Mouse (Mus musculus): ENCODE results near the gene Stxbp6. TPM values are rescaled to one million over a fixed set of nuclear protein-coding genes. Genes with fewer than 3 reads are reported as not detected.
A peak's percentile ranks its signal among the peaks of the same experiment; 100 is the strongest.

The Stxbp6 gene
- total and polyA plus RNA-seq, 2 experiments from 2014 or later = 18.6 to 19.3 TPM

DNA sequence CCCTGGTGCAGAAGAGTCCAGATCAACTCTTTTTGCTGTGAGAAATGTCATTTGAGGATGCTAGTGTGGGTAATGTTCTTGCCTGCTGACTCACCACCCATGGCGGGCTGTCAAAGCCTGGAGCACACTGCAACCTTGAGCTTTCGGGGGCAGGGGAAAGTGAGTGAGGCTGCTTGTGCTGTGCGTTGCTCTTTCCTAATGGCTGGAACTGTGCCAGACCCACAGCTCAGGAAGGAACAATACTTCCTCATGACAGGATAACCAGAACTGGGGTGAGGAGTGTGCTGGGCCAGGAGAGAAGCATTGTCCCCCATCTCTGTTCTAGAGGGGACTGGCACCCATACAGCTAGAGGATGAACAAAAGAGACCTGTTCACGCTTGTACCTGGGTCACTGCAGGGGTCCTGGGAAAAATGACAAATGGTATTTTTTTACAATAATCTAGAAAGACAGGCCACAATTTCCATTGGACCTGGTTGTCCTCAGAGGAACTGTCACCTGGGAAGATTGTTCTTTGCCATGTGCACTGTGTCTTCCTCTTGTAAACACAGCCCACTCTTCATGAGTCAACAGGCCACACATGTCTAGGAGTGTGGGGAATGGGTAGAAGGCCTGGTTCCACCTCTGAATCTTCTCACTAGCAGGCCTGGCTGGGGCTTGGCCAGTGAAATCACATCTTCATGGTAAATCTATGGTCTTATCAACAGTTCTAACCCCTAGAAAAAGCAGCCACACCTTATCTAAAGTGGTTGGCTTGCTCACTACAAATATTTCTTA, 216.2 kb downstream of the Stxbp6 start:
- no peaks in the 10 kb centered on the region for H3K9me3 ChIP-seq (ENCODE audit: low read length)
- WGBS = 34% methylated on average over 4 of the region's 4 CpGs
- H3K9ac ChIP-seq (replicated peaks; ENCODE audit: low read length) = no peak overlapping the region
- no peaks in the 10 kb centered on the region for H3K36me3 ChIP-seq (ENCODE audit: insufficient read depth, low read length)
- DNase-seq (ENCODE audit: low spot score) (peak; percentile 47), ATAC-seq (0 out of 2 replicates have a peak, but pooled peaks have one; percentile 49)
- no peak for TF ChIP-seq CTCF (IDR thresholded peaks at IDR 0.05; ENCODE audit: low read depth)
- H3K4me3 ChIP-seq (ENCODE audit: low read length) = no peak overlapping the region
- no peaks in the 10 kb centered on the region for H3K27me3 ChIP-seq (ENCODE audit: insufficient read depth, low read length)
- H3K4me2 ChIP-seq (ENCODE audit: low read depth, low read length) = no peak overlapping the region
- H3K27ac ChIP-seq = no peak overlapping the region
- H3K4me1 ChIP-seq (ENCODE audit: insufficient read depth, low read length) = no peaks in the 10 kb centered on the region

DNA sequence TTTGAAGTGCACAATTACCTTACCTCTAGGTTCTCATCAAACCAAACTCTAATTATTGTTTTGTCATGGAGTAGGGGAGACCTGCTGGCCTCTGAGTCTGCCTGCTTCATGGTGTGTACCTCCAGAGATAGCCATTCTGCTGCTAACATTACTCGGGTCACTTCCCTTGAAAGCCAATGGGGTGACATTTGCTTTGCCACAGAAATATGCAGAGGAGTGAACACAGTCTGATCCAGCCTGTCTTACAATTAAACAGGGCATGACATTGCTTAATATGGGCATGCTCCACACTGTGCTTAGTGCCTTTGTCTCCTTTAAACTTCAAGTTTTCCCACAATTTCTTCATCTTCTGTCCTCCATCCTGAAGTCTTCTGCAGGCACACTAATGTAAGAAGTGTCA, 222.5 kb downstream of the Stxbp6 start:
- H3K36me3 ChIP-seq (ENCODE audit: insufficient read depth, low read length) = no peaks in the 10 kb centered on the region
- ATAC-seq (no peak), DNase-seq (ENCODE audit: low spot score) (no peak)
- H3K27me3 ChIP-seq (ENCODE audit: insufficient read depth, low read length) = no peaks in the 10 kb centered on the region
- no peak overlapping the region for H3K27ac ChIP-seq
- no peak overlapping the region for H3K4me3 ChIP-seq (ENCODE audit: low read length)
- no peak overlapping the region for H3K4me2 ChIP-seq (ENCODE audit: low read depth, low read length)
- no peaks in the 10 kb centered on the region for H3K9me3 ChIP-seq (ENCODE audit: low read length)
- WGBS = 58% methylated on average over 1 of the region's 1 CpGs
- H3K4me1 ChIP-seq (ENCODE audit: insufficient read depth, low read length) = no peaks in the 10 kb centered on the region
- TF ChIP-seq CTCF (IDR thresholded peaks at IDR 0.05; ENCODE audit: low read depth) = no peak
- H3K9ac ChIP-seq (replicated peaks; ENCODE audit: low read length) = no peak overlapping the region

DNA sequence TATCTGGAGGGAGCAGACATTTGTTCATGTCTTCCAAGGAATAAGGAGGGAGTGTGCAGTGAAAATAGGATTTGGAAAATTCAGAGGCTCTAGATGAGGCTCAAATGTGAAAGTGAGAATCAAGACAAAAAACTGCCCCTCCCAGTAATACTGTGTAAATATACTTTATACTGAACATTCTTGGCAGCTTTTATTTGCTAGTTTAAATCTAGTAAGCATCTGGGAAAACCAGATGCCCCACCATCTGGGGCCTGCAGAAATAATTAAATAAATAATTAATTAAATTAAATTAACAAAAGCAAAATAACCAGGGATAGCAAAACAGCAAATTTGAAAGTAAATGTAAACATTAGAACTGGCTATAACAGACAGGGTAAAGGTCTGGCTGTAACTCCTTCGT, 224.0 kb downstream of the Stxbp6 start:
- TF ChIP-seq CTCF (IDR thresholded peaks at IDR 0.05; ENCODE audit: low read depth) = no peak
- Histone ChIP-seq H3K4me1 (ENCODE audit: insufficient read depth, low read length) (no peaks in the 10 kb centered on the region), H3K9me3 (ENCODE audit: low read length) (no peaks in the 10 kb centered on the region), H3K36me3 (ENCODE audit: insufficient read depth, low read length) (no peaks in the 10 kb centered on the region), H3K4me2 (ENCODE audit: low read depth, low read length) (no peak overlapping the region), H3K9ac (replicated peaks; ENCODE audit: low read length) (no peak overlapping the region), H3K4me3 (ENCODE audit: low read length) (no peak overlapping the region), H3K27me3 (ENCODE audit: insufficient read depth, low read length) (no peaks in the 10 kb centered on the region), H3K27ac (no peak overlapping the region)
- 71% methylated on average over 1 of the region's 1 CpGs for WGBS
- no peak for ATAC-seq
- no peak for DNase-seq (ENCODE audit: low spot score)

DNA sequence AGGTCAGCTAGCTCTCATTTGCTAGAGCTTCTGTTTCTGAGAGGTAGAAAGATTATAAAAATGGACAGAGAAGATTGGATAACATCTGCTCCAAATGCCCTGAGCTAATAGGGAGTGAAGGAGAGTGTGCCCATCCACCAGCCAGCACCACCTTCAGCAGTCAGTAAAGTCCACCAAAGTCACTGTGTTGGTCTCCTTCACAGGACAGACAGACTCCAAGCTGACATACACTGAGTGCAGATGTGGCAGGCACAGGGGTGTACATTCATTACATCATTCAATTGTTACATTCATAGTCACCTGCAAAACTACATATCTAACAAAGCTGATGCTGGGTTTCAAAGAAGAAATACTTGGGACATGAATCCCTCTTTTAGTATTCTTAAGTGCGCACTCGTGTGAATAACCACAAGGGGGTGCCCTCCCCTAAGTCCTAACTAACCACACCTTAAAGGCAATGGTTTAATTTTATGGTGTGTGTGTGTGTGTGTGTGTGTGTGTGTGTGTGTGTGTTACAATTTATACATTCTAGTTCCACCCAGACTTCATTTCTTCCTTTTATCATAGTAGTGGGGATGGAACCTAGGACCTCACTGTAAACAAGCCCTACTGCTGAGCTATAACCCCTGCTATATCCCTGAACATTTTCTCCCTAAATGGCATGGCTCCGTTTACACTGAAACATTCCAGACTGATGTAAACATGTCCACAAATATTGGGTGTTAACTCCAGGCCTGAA, 225.9 kb downstream of the Stxbp6 start:
- Histone ChIP-seq H3K4me3 (ENCODE audit: low read length) (no peak overlapping the region), H3K9ac (replicated peaks; ENCODE audit: low read length) (no peak overlapping the region), H3K4me2 (ENCODE audit: low read depth, low read length) (no peak overlapping the region), H3K27ac (no peak overlapping the region), H3K9me3 (ENCODE audit: low read length) (no peaks in the 10 kb centered on the region), H3K4me1 (ENCODE audit: insufficient read depth, low read length) (no peaks in the 10 kb centered on the region), H3K36me3 (ENCODE audit: insufficient read depth, low read length) (no peaks in the 10 kb centered on the region), H3K27me3 (ENCODE audit: insufficient read depth, low read length) (no peaks in the 10 kb centered on the region)
- TF ChIP-seq CTCF (IDR thresholded peaks at IDR 0.05; ENCODE audit: low read depth) = peak; percentile 82
- ATAC-seq (peak; percentile 77; the same call in 1 of the 2 replicates), DNase-seq (ENCODE audit: low spot score) (peak; percentile 77)
- 52% methylated on average over 3 of the region's 3 CpGs for WGBS

DNA sequence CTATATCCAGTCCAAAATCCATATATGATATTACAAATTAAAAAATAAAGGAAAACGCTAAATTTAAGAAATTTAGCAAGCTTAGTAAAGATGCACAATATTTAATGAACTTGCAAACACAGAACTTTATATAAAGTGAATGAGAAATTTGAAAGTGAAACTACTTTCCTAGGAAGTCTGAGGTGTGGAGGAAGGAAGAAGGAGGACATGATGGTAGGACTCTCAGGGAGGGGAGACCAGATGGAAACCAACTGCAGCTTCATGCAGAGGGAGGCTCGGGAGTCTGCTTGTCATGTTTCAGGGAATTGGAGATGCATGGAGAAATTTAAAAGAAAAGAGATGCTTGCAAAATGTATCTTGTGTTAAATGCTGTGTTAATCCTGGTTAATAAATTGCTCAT, 233.9 kb downstream of the Stxbp6 start:
- 0 out of 2 replicates have a peak overlapping the region, but pooled peaks have one; percentile 25 for H3K4me2 ChIP-seq (ENCODE audit: low read depth, low read length)
- H3K27me3 ChIP-seq (ENCODE audit: insufficient read depth, low read length) = no peaks in the 10 kb centered on the region
- no peaks in the 10 kb centered on the region for H3K36me3 ChIP-seq (ENCODE audit: insufficient read depth, low read length)
- 0 out of 2 replicates have a peak, but pooled peaks cover 7% of the 10 kb centered on the region for H3K4me1 ChIP-seq (ENCODE audit: insufficient read depth, low read length)
- H3K4me3 ChIP-seq (ENCODE audit: low read length) = no peak overlapping the region
- TF ChIP-seq CTCF (IDR thresholded peaks at IDR 0.05; ENCODE audit: low read depth) = no peak
- H3K27ac ChIP-seq = peak overlapping the region; percentile 51; the same call in 1 of the 2 replicates
- no peak overlapping the region for H3K9ac ChIP-seq (replicated peaks; ENCODE audit: low read length)
- ATAC-seq (no peak), DNase-seq (ENCODE audit: low spot score) (no peak)
- 55% methylated on average over 2 of the region's 2 CpGs for WGBS
- no peaks in the 10 kb centered on the region for H3K9me3 ChIP-seq (ENCODE audit: low read length)

DNA sequence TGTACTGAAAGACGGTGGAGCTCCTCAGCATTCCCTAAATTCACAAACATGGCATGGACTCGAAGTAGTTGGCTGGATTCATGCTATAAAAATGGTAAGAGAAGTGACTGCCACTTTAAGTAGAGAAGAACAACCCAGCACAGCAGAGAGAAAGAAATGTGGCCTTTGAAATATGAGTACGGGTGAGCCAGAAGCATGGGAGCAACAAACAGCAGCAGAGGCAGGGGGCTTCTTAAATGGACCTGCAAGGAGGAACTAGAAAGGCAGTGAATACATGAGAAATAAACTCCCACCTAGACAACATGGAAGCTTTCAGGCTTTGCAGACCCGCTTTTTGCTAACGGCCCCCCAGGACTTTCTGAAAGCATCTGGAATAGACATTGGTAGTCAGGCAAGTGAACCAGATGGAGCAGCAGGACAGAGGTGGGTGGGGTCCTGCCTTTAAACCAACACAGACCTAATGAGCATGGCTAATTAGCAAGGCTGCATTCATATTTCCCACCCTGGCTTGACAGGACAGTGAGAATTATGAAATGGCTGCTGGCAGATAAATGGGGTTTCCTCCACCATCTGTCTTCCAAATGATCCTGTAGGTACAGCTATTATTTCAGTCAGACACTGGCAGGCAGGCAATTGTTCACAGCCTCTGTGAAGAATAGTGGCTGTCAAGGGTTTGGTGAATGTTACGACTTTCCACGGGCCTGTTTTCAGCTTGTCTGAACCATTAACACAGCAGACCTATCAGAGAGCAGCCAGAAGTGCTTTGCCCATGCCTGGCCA, 234.7 kb downstream of the Stxbp6 start:
- no peaks in the 10 kb centered on the region for H3K27me3 ChIP-seq (ENCODE audit: insufficient read depth, low read length)
- H3K4me2 ChIP-seq (ENCODE audit: low read depth, low read length) = peak overlapping the region; percentile 25; the same call in 1 of the 2 replicates
- H3K27ac ChIP-seq = peak overlapping the region; percentile 51
- no peak for TF ChIP-seq CTCF (IDR thresholded peaks at IDR 0.05; ENCODE audit: low read depth)
- H3K9me3 ChIP-seq (ENCODE audit: low read length) = no peaks in the 10 kb centered on the region
- H3K4me3 ChIP-seq (ENCODE audit: low read length) = no peak overlapping the region
- H3K4me1 ChIP-seq (ENCODE audit: insufficient read depth, low read length) = 0 out of 2 replicates have a peak, but pooled peaks cover 7% of the 10 kb centered on the region
- peak; percentile 75 for DNase-seq (ENCODE audit: low spot score)
- no peaks in the 10 kb centered on the region for H3K36me3 ChIP-seq (ENCODE audit: insufficient read depth, low read length)
- peak; percentile 80 for ATAC-seq
- WGBS = 18% methylated on average over 7 of the region's 7 CpGs
- H3K9ac ChIP-seq (replicated peaks; ENCODE audit: low read length) = no peak overlapping the region

All from hindbrain, postnatal 0 days (tissue).